Mouse (Mus musculus) liver, embryonic 11.5 days (tissue): ENCODE measurements around the gene Txn1. TPM values are rescaled to one million over a fixed set of nuclear protein-coding genes. Genes with fewer than 3 reads are reported as not detected.
A peak's percentile ranks its signal among the peaks of the same experiment; 100 is the strongest.

Experiments
- ATAC-seq: fragments of 200-750 bp; cut with Nextera tagmentation; replicated peaks from 2 replicates; pipeline ENCODE4 v1.8.0; 2017; ENCODE audit warnings: moderate number of reproducible peaks, mild to moderate bottlenecking, moderate TSS enrichment, moderate library complexity; ENCODE audit not compliant: low FRiP score
- DNase-seq: peaks from one replicate; pipeline ENCODE4 v3.0.0-alpha.2; 2017; ENCODE audit warnings: low spot score
- H3K27ac ChIP-seq: fragments of 300-500 bp; sonication (generic); 2 replicates; pipeline ENCODE4 v1.5.1; 2014; ENCODE audit warnings: mild to moderate bottlenecking, low read depth, low read length, control low read depth
- H3K27me3 ChIP-seq: fragments of 300-500 bp; sonication (generic); replicated peaks from 2 replicates; pipeline ENCODE4 v1.6.1; 2014; ENCODE audit warnings: low read length, mixed read lengths; ENCODE audit not compliant: control insufficient read depth, insufficient read depth
- H3K36me3 ChIP-seq: fragments of 300-500 bp; sonication (generic); 2 replicates; pipeline ENCODE4 v1.6.1; 2014; ENCODE audit warnings: mild to moderate bottlenecking, low read length, moderate library complexity, mixed read lengths; ENCODE audit not compliant: control insufficient read depth, insufficient read depth
- H3K4me1 ChIP-seq: fragments of 300-500 bp; sonication (generic); replicated peaks from 2 replicates; pipeline ENCODE4 v1.6.1; 2014; ENCODE audit warnings: low read length, mixed read lengths; ENCODE audit not compliant: control insufficient read depth, insufficient read depth
- H3K4me2 ChIP-seq: fragments of 300-500 bp; sonication (generic); 2 replicates; pipeline ENCODE4 v1.6.1; 2014; ENCODE audit warnings: mild to moderate bottlenecking, control low read depth, moderate library complexity
- H3K4me3 ChIP-seq: fragments of 300-500 bp; sonication (generic); 2 replicates; pipeline ENCODE4 v1.5.1; 2014; ENCODE audit warnings: low read depth, low read length, control low read depth
- H3K9ac ChIP-seq: fragments of 300-500 bp; sonication (generic); 2 replicates; pipeline ENCODE4 v1.6.1; 2014; ENCODE audit warnings: low read depth, low read length, control low read depth
- H3K9me3 ChIP-seq: fragments of 300-500 bp; sonication (generic); 2 replicates; pipeline ENCODE4 v1.6.1; 2016; ENCODE audit warnings: low read length, inconsistent platforms, mixed read lengths; ENCODE audit not compliant: control insufficient read depth
- WGBS: fragments of 180-500 bp; shearing (Covaris S2); extraction: QIAGEN DNeasy Blood & Tissue Kit; methylation state at CpG from one replicate; pipeline ENCODE4 v1.1.7; 2014; 5-methylcytosine and 5-hydroxymethylcytosine counted together
- polyA plus RNA-seq: library from polyadenylated mRNA; unstranded; fragments of >200 nt; fragmentation: Nextera tagmentation; extraction: Ambion mirVana; gene quantifications from 2 replicates; pipeline ENCODE4 v1.2.1, GENCODE M21; 2014

The Txn1 gene
- polyA plus RNA-seq, 1 experiment from 2014 or later: 381 TPM

DNA sequence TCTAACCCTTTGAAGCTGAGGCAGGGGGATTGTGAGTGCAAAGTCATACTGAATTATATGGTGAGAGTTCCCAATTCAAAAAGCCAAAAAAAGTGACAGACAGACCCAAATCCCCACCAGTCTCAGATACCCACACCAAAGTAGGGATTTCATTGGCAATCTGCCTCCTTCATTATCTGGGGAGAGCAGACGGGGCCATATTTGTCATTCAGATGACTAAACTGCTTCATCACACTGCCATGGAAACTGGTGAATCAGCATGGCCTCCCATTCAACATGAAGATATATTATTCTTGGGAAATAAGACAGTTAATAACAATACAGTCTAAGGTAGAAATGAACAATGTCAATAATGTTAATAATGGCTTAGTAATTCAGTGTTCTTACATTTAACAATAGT lies 7.9 kb upstream of the Txn1 start:
- Histone ChIP-seq H3K27ac (no peak overlapping the region), H3K9me3 (no peaks in the 10 kb centered on the region), H3K4me1 (no peaks in the 10 kb centered on the region), H3K4me3 (no peak overlapping the region), H3K9ac (no peak overlapping the region), H3K27me3 (no peaks in the 10 kb centered on the region), H3K4me2 (no peak overlapping the region), H3K36me3 (no peaks in the 10 kb centered on the region)
- ATAC-seq (no peak), DNase-seq (no peak)
- 36% methylated on average over 1 of the region's 1 CpGs for WGBS

GRCm38 (mm10) chr4:57959056-57959455 lies 2.8 kb upstream of the Txn1 start:
- H3K36me3 ChIP-seq: no peaks in the 10 kb centered on the region; the same call in 1 of the 2 replicates
- no peak overlapping the region for H3K27ac ChIP-seq
- H3K4me1 ChIP-seq: peaks cover 12% of the 10 kb centered on the region; the same call in 1 of the 2 replicates
- no peak for ATAC-seq
- H3K4me3 ChIP-seq: no peak overlapping the region
- 84% methylated on average over 8 of the region's 8 CpGs for WGBS
- H3K9me3 ChIP-seq: no peaks in the 10 kb centered on the region
- no peak for DNase-seq
- no peaks in the 10 kb centered on the region for H3K27me3 ChIP-seq
- H3K9ac ChIP-seq: no peak overlapping the region
- no peak overlapping the region for H3K4me2 ChIP-seq

- ATAC-seq (no peak), DNase-seq (no peak)
- Histone ChIP-seq H3K4me1 (peaks cover 18% of the 10 kb centered on the region), H3K4me3 (no peak overlapping the region), H3K4me2 (no peak overlapping the region), H3K36me3 (peaks cover 3% of the 10 kb centered on the region; the same call in 1 of the 2 replicates), H3K9ac (no peak overlapping the region), H3K27me3 (no peaks in the 10 kb centered on the region), H3K27ac (no peak overlapping the region), H3K9me3 (no peaks in the 10 kb centered on the region)
- WGBS: 79% methylated on average over 9 of the region's 9 CpGs
Observed at GRCm38 (mm10) chr4:57958098-57958497, 1.9 kb upstream of the Txn1 start.

DNA sequence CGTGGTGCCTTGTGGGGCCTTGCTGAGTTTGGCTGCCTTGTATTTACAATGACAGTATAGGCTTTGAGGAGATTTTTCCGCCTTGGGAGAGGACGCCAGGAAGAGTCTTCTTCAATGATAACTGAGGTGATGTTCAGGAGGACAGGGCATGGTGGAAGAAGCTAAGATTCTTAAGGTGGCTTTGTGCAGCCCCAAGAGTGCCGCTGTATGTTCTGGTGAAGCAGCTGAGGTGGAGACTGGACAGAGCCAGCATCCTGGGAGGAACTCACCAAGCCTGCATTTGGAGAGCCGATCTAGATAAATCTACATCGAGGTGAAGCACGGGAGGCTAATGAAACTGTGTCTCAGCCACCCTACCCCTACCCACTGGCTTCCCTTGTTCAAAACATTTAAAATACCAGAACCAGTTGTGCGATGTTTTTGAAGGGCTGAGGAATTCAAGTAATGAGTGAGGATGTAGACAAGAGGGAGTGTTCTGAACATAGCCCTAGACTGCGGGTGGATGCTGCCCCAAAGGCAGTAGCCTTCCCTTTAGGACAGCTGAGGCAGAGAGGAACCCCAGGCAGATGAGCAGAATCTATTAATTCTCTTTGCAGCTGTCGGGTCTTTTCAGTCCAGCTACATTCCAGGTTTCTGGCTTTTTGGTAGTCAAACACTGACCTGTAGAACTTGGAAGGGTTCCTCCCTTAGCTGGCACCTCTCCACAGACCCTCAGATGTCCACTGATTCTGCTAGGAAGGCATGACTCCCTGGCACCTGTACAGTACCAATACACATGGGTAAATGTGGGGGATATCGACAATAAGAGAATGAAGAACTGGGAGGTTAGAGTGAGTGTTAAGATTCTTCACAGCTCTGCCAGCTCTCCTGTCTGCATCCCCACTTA lies 1.2 kb upstream of the Txn1 start:
- Histone ChIP-seq H3K9ac (peak overlapping the region; percentile 90), H3K27me3 (no peaks in the 10 kb centered on the region), H3K4me1 (peaks cover 18% of the 10 kb centered on the region), H3K36me3 (peaks cover 3% of the 10 kb centered on the region; the same call in 1 of the 2 replicates), H3K4me3 (peak overlapping the region; percentile 87), H3K4me2 (peak overlapping the region; percentile 92), H3K27ac (peak overlapping the region; percentile 99), H3K9me3 (no peaks in the 10 kb centered on the region)
- DNase-seq (no peak), ATAC-seq (no peak)
- 45% methylated on average over 11 of the region's 11 CpGs for WGBS

DNA sequence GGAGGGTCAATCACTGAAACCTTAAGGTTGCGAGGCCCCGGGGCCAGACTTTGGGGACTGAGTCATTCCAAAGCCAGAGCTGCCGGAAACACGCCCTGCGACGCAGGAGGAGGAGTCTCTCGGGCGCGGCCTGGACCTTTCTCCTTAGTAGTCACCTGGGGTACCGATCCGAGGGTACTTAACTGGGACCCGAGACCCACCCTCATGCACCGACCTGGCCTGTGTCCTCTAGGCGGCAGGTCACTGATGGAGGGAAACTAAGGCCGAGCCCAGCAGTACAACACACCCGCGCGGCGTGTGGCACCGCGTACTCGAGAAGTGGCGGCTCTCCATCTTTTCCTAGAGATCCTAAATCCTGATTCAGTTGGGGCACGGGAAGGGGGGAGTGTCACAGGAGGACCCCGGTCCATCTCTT lies 660 bp downstream of the Txn1 start:
- DNase-seq: peak; percentile 73
- Histone ChIP-seq H3K27me3 (no peaks in the 10 kb centered on the region), H3K4me1 (peaks cover 18% of the 10 kb centered on the region), H3K4me2 (peak overlapping the region; percentile 64), H3K9ac (peak overlapping the region; percentile 90), H3K9me3 (no peaks in the 10 kb centered on the region), H3K36me3 (peaks cover 17% of the 10 kb centered on the region), H3K4me3 (peak overlapping the region; percentile 87), H3K27ac (peak overlapping the region; percentile 99)
- WGBS: under 1% methylated on average over 25 of the region's 25 CpGs
- peak; percentile 30 for ATAC-seq

DNA sequence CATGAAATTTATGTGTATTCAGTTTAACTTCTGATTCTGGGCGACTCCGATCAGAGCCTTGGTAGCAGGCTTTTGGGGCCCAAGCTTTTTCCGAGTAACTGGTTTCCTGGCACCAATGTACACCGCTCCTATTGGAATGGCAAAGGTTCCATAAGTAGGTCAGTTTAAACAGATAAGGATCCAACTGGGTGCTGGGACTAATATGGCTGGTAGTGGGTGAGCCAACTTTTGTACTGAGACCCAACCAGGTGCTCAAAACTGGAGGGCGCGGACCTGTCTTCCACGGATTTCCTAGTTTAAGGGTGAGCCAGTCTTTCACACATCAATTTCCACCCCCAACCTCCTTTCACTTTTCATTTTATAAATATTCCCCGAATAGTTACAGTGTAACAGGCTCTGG lies 1.2 kb downstream of the Txn1 start:
- H3K4me1 ChIP-seq: peaks cover 18% of the 10 kb centered on the region
- no peaks in the 10 kb centered on the region for H3K27me3 ChIP-seq
- H3K9ac ChIP-seq: peak overlapping the region; percentile 90; the same call in 1 of the 2 replicates
- WGBS: 71% methylated on average over 8 of the region's 8 CpGs
- DNase-seq (no peak), ATAC-seq (no peak)
- H3K9me3 ChIP-seq: no peaks in the 10 kb centered on the region
- peaks cover 22% of the 10 kb centered on the region for H3K36me3 ChIP-seq
- H3K4me2 ChIP-seq: peak overlapping the region; percentile 64
- H3K4me3 ChIP-seq: peak overlapping the region; percentile 87
- H3K27ac ChIP-seq: 0 out of 2 replicates have a peak overlapping the region, but pooled peaks have one; percentile 99

GRCm38 (mm10) chr4:57954580-57954979 lies 1.6 kb downstream of the Txn1 start:
- no peaks in the 10 kb centered on the region for H3K9me3 ChIP-seq
- peak overlapping the region; percentile 64 for H3K4me2 ChIP-seq
- ATAC-seq: no peak
- peaks cover 27% of the 10 kb centered on the region for H3K36me3 ChIP-seq
- no peak overlapping the region for H3K9ac ChIP-seq
- H3K27me3 ChIP-seq: no peaks in the 10 kb centered on the region
- WGBS: 78% methylated on average over 6 of the region's 6 CpGs
- peaks cover 18% of the 10 kb centered on the region for H3K4me1 ChIP-seq
- H3K27ac ChIP-seq: no peak overlapping the region
- DNase-seq: no peak
- peak overlapping the region; percentile 87 for H3K4me3 ChIP-seq

DNA sequence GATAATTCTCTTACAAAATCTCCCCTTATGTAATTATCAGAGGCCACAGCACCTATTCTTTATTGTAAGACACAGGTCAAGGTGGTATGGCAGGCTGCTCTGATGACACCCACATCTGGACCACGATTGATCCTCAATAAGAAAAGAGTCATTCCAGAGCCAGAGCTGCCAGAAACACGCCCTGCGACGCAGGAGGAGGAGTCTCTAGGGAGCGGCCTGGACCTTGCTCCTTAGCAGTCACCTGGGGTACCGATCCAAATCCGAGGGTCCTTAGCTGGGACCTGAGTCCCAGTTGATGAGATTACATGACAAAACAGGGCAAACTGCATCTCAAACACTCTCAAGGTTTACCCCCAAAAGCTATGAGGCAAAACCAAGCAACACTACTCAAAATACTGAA lies 2.4 kb downstream of the Txn1 start:
- no peaks in the 10 kb centered on the region for H3K9me3 ChIP-seq
- no peak overlapping the region for H3K27ac ChIP-seq
- peaks cover 18% of the 10 kb centered on the region for H3K4me1 ChIP-seq
- ATAC-seq (no peak), DNase-seq (no peak)
- no peaks in the 10 kb centered on the region for H3K27me3 ChIP-seq
- H3K36me3 ChIP-seq: peaks cover 27% of the 10 kb centered on the region
- no peak overlapping the region for H3K4me3 ChIP-seq
- H3K4me2 ChIP-seq: peak overlapping the region; percentile 19; the same call in 1 of the 2 replicates
- WGBS: 94% methylated on average over 7 of the region's 7 CpGs
- no peak overlapping the region for H3K9ac ChIP-seq

GRCm38 (mm10) chr4:57952891-57953290 lies 3.3 kb downstream of the Txn1 start:
- Histone ChIP-seq H3K36me3 (peaks cover 32% of the 10 kb centered on the region), H3K9ac (no peak overlapping the region), H3K4me3 (no peak overlapping the region), H3K27ac (no peak overlapping the region), H3K4me1 (peaks cover 18% of the 10 kb centered on the region), H3K27me3 (no peaks in the 10 kb centered on the region), H3K4me2 (no peak overlapping the region), H3K9me3 (no peaks in the 10 kb centered on the region)
- 97% methylated on average over 1 of the region's 1 CpGs for WGBS
- DNase-seq (no peak), ATAC-seq (no peak)
